Mouse (Mus musculus): ENCODE results near the gene Xirp1. TPM values are rescaled to one million over a fixed set of nuclear protein-coding genes. Genes with fewer than 3 reads are reported as not detected.

Xirp1 gene
- polyA plus RNA-seq, 1 experiment from 2014 or later = 0.22 TPM

DNA sequence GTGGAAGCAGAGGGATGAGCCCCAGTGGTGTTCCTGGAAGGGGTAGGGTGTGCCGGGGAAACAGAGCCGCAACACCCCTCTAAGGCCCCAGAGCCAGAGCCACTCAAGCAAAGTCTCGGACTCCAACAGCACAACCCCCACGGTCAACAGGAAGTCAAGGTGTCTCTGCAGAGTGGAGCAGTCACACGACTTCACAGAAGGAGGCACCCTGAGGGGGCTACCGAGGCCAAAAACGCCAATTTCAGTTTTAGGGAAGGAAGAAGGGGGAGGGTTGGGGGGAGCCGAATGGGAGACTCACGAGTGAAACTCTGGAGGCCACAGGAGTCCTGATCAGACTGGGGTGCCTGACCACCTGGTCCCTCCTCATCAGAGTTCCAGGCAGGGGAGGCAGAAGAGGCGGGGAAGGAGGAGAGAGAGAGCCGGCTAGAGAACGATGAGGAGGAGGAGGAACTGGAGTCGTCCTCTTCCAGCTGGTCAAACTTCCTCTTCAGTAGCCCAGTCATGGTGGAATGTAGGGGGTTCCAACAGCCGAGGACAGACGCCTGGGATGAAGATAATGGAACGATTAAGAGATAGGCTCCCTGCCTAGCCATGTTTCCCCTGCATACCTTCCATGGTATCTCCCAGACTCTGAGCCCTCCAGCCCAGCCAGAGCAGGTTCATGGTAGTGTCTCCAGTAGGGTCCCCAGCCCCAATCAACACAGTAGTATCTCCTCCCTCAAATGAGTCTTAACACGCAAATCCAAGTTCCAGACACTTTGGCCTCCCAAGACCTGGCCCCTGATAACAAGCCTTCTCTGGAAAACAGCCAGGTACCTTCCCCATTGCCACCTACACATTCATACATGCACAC is 46.5 kb downstream of the Xirp1 start:
- H3K36me3 ChIP-seq (ENCODE audit: insufficient read depth, low read length) = peaks cover 27% of the 10 kb centered on the region
- peak overlapping the region; percentile 37; the same call in 1 of the 2 replicates for H3K4me2 ChIP-seq (replicated peaks; ENCODE audit: low read depth, low read length)
- no peaks in the 10 kb centered on the region for H3K9me3 ChIP-seq (ENCODE audit: low read length)
- 24% methylated on average over 17 of the region's 17 CpGs for WGBS
- H3K9ac ChIP-seq (replicated peaks; ENCODE audit: low read length) = peak overlapping the region; percentile 58; the same call in 1 of the 2 replicates
- H3K27me3 ChIP-seq (ENCODE audit: insufficient read depth, low read length) = no peaks in the 10 kb centered on the region
- H3K4me3 ChIP-seq (ENCODE audit: low read length) = no peak overlapping the region
- H3K27ac ChIP-seq (ENCODE audit: low read length) = peak overlapping the region; percentile 84; the same call in 1 of the 2 replicates
- peaks cover 45% of the 10 kb centered on the region for H3K4me1 ChIP-seq (ENCODE audit: insufficient read depth, low read length)
- no peak for ATAC-seq (ENCODE audit: low FRiP score, low TSS enrichment)

DNA sequence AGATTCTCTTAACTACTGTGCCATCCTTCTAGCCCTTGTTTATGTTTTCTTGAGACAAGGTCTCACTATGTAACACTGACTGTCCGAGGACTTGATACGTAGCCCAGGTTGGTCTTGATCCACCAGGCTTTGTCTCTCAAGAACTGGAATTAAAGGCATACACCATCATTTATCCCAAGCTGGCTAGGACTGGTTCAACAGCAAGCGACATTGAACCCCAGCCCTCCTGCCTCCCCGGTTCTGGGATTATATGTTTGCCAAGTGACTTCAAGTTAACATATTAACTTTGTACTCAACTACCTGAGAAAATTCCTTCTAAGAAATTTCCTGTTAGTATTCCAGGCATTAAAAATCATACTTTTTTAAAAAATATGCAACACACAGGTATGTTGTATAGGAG is 48.1 kb downstream of the Xirp1 start:
- 89% methylated on average over 4 of the region's 4 CpGs for WGBS

DNA sequence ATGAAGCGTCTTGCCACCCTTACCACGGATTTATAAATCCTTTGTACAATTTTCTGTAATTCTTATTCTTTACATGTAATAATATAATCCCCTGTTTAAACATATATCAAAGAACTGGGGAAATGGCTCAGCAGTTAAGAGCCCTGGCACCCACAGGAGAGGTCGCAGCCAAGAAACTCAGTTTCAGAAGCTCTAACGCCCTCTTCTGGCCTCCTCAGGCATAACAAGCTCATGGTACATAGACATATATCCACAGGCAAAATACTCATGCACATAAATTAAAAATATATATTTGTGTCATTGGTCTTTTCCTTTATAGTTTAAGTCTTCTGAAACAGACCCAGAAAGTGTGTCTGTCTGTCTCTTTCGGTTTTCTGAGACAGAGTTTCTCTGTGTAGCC is 48.8 kb downstream of the Xirp1 start:
- Histone ChIP-seq H3K9me3 (ENCODE audit: low read length) (no peaks in the 10 kb centered on the region), H3K36me3 (ENCODE audit: insufficient read depth, low read length) (peaks cover 27% of the 10 kb centered on the region), H3K9ac (replicated peaks; ENCODE audit: low read length) (no peak overlapping the region), H3K4me3 (ENCODE audit: low read length) (no peak overlapping the region), H3K4me2 (replicated peaks; ENCODE audit: low read depth, low read length) (no peak overlapping the region), H3K4me1 (ENCODE audit: insufficient read depth, low read length) (peaks cover 40% of the 10 kb centered on the region), H3K27ac (ENCODE audit: low read length) (no peak overlapping the region), H3K27me3 (ENCODE audit: insufficient read depth, low read length) (no peaks in the 10 kb centered on the region)
- ATAC-seq (ENCODE audit: low FRiP score, low TSS enrichment) = no peak
- whole genome bisulfite sequencing = 82% methylated on average over 5 of the region's 5 CpGs

More for the DNA sequence above, 48.1 kb downstream of the Xirp1 start:
- Histone ChIP-seq H3K9me3 (ENCODE audit: low read length) (no peaks in the 10 kb centered on the region), H3K4me3 (ENCODE audit: low read length) (no peak overlapping the region), H3K4me1 (ENCODE audit: insufficient read depth, low read length) (peaks cover 40% of the 10 kb centered on the region), H3K9ac (replicated peaks; ENCODE audit: low read length) (no peak overlapping the region), H3K36me3 (ENCODE audit: insufficient read depth, low read length) (peaks cover 27% of the 10 kb centered on the region), H3K4me2 (replicated peaks; ENCODE audit: low read depth, low read length) (no peak overlapping the region), H3K27me3 (ENCODE audit: insufficient read depth, low read length) (no peaks in the 10 kb centered on the region), H3K27ac (ENCODE audit: low read length) (no peak overlapping the region)
- no peak for ATAC-seq (ENCODE audit: low FRiP score, low TSS enrichment)

DNA sequence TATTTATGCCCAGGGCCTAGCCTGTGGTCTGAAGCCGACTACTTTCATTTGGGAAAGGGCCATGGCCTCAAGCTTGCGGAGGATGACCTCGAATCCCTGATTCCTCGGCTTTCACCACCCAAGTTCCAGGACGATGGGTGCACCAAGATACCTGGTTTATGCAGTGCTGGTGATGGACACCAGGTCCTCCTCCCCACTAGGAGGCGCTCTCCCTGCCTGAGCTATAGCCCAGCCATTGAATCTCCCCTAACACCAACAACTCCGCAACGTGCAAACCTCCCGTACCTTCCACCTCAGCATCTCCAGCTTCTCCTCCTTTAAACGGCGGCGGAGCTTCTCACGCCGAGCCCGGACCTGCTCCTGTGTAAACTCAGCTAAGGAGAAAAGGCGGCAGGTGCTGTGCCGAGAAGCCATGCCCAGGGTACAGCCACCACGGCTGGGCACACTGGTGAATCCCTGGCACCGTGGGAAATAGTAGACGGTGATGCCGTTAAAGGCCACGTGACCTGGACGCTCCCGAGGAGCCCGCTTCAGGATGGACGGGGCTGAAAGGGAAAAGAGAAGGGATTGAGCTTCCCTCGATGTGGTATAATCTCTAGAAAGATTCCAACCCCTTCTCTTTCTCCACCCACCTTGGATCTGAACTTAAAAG is 49.4 kb downstream of the Xirp1 start:
- Histone ChIP-seq H3K27me3 (ENCODE audit: insufficient read depth, low read length) (no peaks in the 10 kb centered on the region), H3K4me1 (ENCODE audit: insufficient read depth, low read length) (peaks cover 39% of the 10 kb centered on the region), H3K36me3 (ENCODE audit: insufficient read depth, low read length) (peaks cover 27% of the 10 kb centered on the region), H3K4me3 (ENCODE audit: low read length) (no peak overlapping the region), H3K9me3 (ENCODE audit: low read length) (no peaks in the 10 kb centered on the region), H3K9ac (replicated peaks; ENCODE audit: low read length) (no peak overlapping the region), H3K4me2 (replicated peaks; ENCODE audit: low read depth, low read length) (no peak overlapping the region), H3K27ac (ENCODE audit: low read length) (no peak overlapping the region)
- ATAC-seq (ENCODE audit: low FRiP score, low TSS enrichment) = no peak
- WGBS = 93% methylated on average over 27 of the region's 27 CpGs

DNA sequence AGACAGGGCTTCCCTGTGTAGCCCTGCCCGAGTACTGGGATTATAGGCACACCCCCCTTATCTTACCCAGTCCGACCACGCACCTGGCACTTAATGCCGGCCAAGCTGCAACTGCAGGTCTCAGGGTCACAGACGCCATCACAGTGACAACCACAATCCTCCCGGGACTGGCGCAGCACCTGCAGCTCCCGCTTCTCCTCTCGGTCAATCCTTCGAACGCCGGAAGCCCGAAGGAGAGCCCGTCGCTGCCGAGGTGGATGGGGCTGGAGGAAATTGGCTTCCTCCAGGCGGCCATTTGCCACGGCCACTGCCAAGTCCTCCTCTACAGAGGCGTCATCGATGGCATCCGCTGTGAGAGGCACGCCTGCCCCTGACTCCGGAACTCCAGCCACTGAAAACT is 50.1 kb downstream of the Xirp1 start:
- 95% methylated on average over 23 of the region's 23 CpGs for WGBS

DNA sequence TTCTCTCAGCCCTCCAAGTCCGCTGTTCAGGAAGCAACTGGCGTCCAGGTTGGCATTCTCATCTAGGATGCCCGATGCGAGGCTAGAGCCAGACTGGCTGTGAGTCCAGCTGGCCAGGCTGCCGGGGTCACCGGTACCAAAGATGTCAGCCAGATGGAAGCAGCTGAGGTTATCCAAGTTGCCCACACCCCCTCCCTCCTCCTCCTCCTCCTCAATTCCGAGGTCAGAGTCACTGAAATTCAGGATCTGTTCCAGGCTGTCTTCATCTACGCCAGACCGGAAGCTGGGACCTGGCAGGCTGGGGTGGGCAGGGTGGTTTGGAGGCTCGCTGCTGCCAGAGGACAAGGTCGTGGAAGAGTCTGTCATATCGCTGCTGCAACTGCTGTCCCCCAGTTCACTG is 50.8 kb downstream of the Xirp1 start:
- H3K27ac ChIP-seq (ENCODE audit: low read length) = no peak overlapping the region
- no peaks in the 10 kb centered on the region for H3K27me3 ChIP-seq (ENCODE audit: insufficient read depth, low read length)
- peaks cover 25% of the 10 kb centered on the region for H3K4me1 ChIP-seq (ENCODE audit: insufficient read depth, low read length)
- no peaks in the 10 kb centered on the region for H3K9me3 ChIP-seq (ENCODE audit: low read length)
- no peak overlapping the region for H3K4me3 ChIP-seq (ENCODE audit: low read length)
- ATAC-seq (ENCODE audit: low FRiP score, low TSS enrichment) = no peak
- no peak overlapping the region for H3K9ac ChIP-seq (replicated peaks; ENCODE audit: low read length)
- 79% methylated on average over 12 of the region's 12 CpGs for WGBS
- peaks cover 27% of the 10 kb centered on the region for H3K36me3 ChIP-seq (ENCODE audit: insufficient read depth, low read length)
- H3K4me2 ChIP-seq (replicated peaks; ENCODE audit: low read depth, low read length) = no peak overlapping the region

More for the DNA sequence above, 50.1 kb downstream of the Xirp1 start:
- no peak overlapping the region for H3K9ac ChIP-seq (replicated peaks; ENCODE audit: low read length)
- H3K4me1 ChIP-seq (ENCODE audit: insufficient read depth, low read length) = peaks cover 32% of the 10 kb centered on the region
- no peak overlapping the region for H3K4me3 ChIP-seq (ENCODE audit: low read length)
- no peaks in the 10 kb centered on the region for H3K27me3 ChIP-seq (ENCODE audit: insufficient read depth, low read length)
- no peak overlapping the region for H3K4me2 ChIP-seq (replicated peaks; ENCODE audit: low read depth, low read length)
- no peak for ATAC-seq (ENCODE audit: low FRiP score, low TSS enrichment)
- H3K36me3 ChIP-seq (ENCODE audit: insufficient read depth, low read length) = peaks cover 27% of the 10 kb centered on the region
- H3K9me3 ChIP-seq (ENCODE audit: low read length) = no peaks in the 10 kb centered on the region
- H3K27ac ChIP-seq (ENCODE audit: low read length) = no peak overlapping the region

DNA sequence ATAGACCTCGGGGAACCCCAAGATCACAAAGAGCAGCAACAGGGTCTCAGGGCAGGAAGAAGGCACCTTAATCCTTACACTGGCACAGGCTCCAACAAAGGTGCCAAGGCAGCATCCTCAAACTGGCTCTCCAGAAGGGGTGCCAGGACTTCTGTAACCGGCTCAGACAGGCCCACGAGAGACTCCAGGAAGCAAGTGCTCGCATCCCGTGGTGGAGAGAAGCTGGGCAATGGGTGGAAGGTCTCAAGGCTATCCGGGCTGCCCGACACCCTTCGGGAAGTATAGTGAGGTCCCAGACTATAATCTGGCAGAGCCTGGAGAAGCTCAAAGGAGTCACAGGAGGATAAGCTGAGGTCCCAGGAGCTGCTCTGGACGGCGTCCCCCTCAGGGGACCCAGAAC is 51.2 kb downstream of the Xirp1 start:
- Histone ChIP-seq H3K9ac (replicated peaks; ENCODE audit: low read length) (no peak overlapping the region), H3K36me3 (ENCODE audit: insufficient read depth, low read length) (peaks cover 27% of the 10 kb centered on the region), H3K27ac (ENCODE audit: low read length) (no peak overlapping the region), H3K27me3 (ENCODE audit: insufficient read depth, low read length) (no peaks in the 10 kb centered on the region), H3K9me3 (ENCODE audit: low read length) (no peaks in the 10 kb centered on the region), H3K4me3 (ENCODE audit: low read length) (no peak overlapping the region), H3K4me1 (ENCODE audit: insufficient read depth, low read length) (peaks cover 21% of the 10 kb centered on the region), H3K4me2 (replicated peaks; ENCODE audit: low read depth, low read length) (no peak overlapping the region)
- no peak for ATAC-seq (ENCODE audit: low FRiP score, low TSS enrichment)
- 93% methylated on average over 10 of the region's 10 CpGs for WGBS

DNA sequence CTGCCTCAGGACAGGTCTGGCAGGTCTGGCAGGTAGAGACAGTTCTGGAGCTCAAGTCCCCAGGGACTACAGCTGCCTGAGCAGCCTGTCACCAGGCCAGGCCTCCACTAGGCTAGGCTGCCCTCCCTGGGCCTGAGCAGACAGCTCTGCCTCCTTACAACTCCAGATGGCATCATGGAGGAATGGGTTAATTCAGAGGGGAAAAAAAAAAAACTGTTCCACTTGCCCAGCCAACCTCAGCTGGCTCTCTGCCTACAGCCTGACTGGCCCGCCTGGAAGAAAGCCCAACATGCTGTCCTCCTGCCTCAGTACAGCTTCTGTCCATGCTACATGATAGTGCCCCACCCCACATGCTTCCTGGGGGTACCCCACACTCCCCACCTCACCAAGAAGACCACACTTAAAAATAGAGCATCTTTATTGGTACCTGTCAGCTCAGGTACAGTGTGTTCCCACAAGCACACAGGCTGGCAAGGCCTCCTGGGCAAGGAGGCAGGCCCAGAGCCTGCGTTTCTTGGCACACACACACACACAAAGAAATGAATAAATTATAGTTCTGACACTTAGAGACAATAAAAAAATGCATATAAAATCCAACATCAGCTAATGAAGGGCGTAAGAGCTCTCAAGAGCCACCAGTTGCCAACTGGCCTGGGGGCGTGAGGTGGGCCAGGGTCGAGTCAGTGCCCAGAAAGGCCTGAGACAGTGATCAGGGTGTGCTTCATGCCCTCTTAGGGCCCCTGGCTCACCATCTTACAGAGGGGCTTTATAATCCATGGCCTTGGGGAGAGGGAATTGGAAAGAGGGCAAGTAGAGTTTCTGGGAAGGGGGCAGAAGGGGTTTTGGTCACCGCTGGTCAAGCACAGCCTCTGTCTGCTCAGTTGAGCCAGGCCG is 52.4 kb downstream of the Xirp1 start:
- H3K4me2 ChIP-seq (replicated peaks; ENCODE audit: low read depth, low read length) = no peak overlapping the region
- H3K27me3 ChIP-seq (ENCODE audit: insufficient read depth, low read length) = no peaks in the 10 kb centered on the region
- peaks cover 27% of the 10 kb centered on the region for H3K36me3 ChIP-seq (ENCODE audit: insufficient read depth, low read length)
- H3K9me3 ChIP-seq (ENCODE audit: low read length) = no peaks in the 10 kb centered on the region
- 79% methylated on average over 7 of the region's 7 CpGs for WGBS
- H3K4me1 ChIP-seq (ENCODE audit: insufficient read depth, low read length) = 0 out of 2 replicates have a peak, but pooled peaks cover 11% of the 10 kb centered on the region
- 0 out of 2 replicates have a peak, but pooled peaks have one; percentile 58 for ATAC-seq (ENCODE audit: low FRiP score, low TSS enrichment)
- H3K27ac ChIP-seq (ENCODE audit: low read length) = no peak overlapping the region
- H3K4me3 ChIP-seq (ENCODE audit: low read length) = no peak overlapping the region
- H3K9ac ChIP-seq (replicated peaks; ENCODE audit: low read length) = no peak overlapping the region

DNA sequence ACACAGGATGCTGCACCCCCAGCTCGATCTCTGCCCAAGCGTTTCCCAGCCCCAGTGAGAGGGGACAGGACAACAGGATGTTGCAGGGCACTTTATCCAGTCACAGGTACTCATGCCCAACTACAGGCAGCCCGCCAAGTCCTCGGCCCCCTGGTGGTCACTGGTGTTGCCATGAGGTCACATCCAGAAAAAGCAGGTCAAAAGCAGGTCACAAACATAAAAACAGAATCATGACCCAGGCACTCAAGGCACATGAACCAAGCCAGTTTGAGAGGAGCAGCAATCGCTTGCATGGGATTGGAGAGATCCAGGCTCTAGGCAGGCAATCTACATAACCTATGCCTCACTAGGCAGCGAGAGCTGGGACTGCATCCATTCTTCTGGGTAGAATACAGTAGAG is 53.2 kb downstream of the Xirp1 start:
- Histone ChIP-seq H3K4me3 (ENCODE audit: low read length) (no peak overlapping the region), H3K9ac (replicated peaks; ENCODE audit: low read length) (no peak overlapping the region), H3K27ac (ENCODE audit: low read length) (no peak overlapping the region), H3K4me2 (replicated peaks; ENCODE audit: low read depth, low read length) (no peak overlapping the region), H3K36me3 (ENCODE audit: insufficient read depth, low read length) (peaks cover 27% of the 10 kb centered on the region), H3K4me1 (ENCODE audit: insufficient read depth, low read length) (0 out of 2 replicates have a peak, but pooled peaks cover 11% of the 10 kb centered on the region), H3K27me3 (ENCODE audit: insufficient read depth, low read length) (no peaks in the 10 kb centered on the region), H3K9me3 (ENCODE audit: low read length) (no peaks in the 10 kb centered on the region)
- WGBS = 39% methylated on average over 6 of the region's 6 CpGs
- 0 out of 2 replicates have a peak, but pooled peaks have one; percentile 7 for ATAC-seq (ENCODE audit: low FRiP score, low TSS enrichment)

All from kidney, embryonic 16.5 days (tissue).